Mouse (Mus musculus): ENCODE results near the gene Wnk2.

DNA sequence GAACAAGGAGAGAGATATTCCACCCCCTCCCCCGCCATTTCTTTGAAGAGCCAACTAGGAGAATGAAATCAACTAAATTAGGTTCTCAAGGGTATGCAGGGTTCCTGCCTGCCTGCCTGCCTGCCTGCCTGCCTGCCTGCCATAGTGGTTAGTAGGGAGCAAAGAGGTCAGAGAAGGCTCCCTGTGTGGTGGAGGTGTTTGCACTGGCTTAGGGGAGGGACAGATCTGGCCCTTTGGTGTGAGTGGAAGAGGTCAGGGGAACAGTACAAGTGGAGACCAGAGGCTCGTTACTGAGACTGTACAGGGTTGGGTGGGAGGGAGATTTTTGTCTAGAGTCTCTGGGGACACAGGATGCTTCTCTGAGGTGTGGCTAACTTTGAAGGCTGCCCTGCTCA lies 41.1 kb upstream of the Wnk2 start:
- TF ChIP-seq CTCF (IDR thresholded peaks at IDR 0.05), result no peak
- TF ChIP-seq EP300 (IDR thresholded peaks at IDR 0.05; ENCODE audit: insufficient read depth, low read depth, low read length), result no peak
- no peak for TF ChIP-seq POLR2A (IDR thresholded peaks at IDR 0.05; ENCODE audit: insufficient read depth, low read depth, low read length)
